Mouse (Mus musculus) hindbrain, embryonic 10.5 days (tissue): ENCODE data around the gene Col4a3. TPM values are rescaled to one million over a fixed set of nuclear protein-coding genes. Genes with fewer than 3 reads are reported as not detected.
A peak's percentile ranks its signal among the peaks of the same experiment; 100 is the strongest.

Source experiments
- DNase-seq: peaks from one replicate; pipeline ENCODE4 v3.0.0-alpha.2; 2017; ENCODE audit warnings: low spot score
- H3K27ac ChIP-seq: fragments of 300-500 bp; sonication (generic); 2 replicates; pipeline ENCODE4 v1.5.1; 2016; ENCODE audit warnings: mild to moderate bottlenecking, moderate library complexity
- H3K27me3 ChIP-seq: fragments of 300-500 bp; sonication (generic); 2 replicates; pipeline ENCODE4 v1.6.1; 2016; ENCODE audit warnings: mild to moderate bottlenecking; ENCODE audit not compliant: poor library complexity, insufficient read depth, severe bottlenecking
- H3K36me3 ChIP-seq: fragments of 300-500 bp; sonication (generic); 2 replicates; pipeline ENCODE4 v1.6.1; 2016; ENCODE audit warnings: mild to moderate bottlenecking, moderate library complexity
- H3K4me1 ChIP-seq: fragments of 300-500 bp; sonication (generic); replicated peaks from 2 replicates; pipeline ENCODE4 v1.6.1; 2016; ENCODE audit warnings: mild to moderate bottlenecking
- H3K4me3 ChIP-seq: fragments of 300-500 bp; sonication (generic); 2 replicates; pipeline ENCODE4 v1.5.1; 2016; ENCODE audit warnings: mild to moderate bottlenecking, moderate library complexity
- H3K9me3 ChIP-seq: fragments of 300-500 bp; sonication (generic); 2 replicates; pipeline ENCODE4 v1.6.1; 2016; ENCODE audit warnings: mild to moderate bottlenecking, moderate library complexity
- WGBS: fragments of 180-500 bp; shearing (Covaris S2); methylation state at CpG from one replicate; pipeline ENCODE4 v1.1.7; 2016; 5-methylcytosine and 5-hydroxymethylcytosine counted together
- polyA plus RNA-seq: library from polyadenylated mRNA; unstranded; fragments of >200 nt; fragmentation: Nextera tagmentation; extraction: Ambion mirVana; gene quantifications from 2 replicates; pipeline ENCODE4 v1.2.1, GENCODE M21; 2016

The Col4a3 gene
- polyA plus RNA-seq, 1 experiment from 2014 or later: 0.18 TPM

DNA sequence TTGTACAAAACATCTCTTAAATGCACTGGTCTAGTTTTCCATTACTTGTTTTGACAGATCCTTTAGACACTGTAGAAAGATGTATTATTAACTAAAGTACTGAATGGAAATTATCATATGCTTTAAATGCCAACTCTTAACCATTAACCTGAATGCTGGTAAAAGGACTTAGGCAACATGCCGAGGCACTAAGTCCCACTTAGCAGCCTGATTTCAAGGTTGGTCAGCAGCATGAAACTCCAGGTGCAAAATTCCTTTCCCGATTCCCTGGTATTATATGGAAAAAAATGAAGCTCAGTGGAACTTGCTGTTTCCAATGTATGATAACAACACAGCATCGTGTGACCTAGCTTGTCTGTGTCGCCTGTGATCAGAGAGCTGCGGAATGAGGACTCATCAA, 31.9 kb downstream of the Col4a3 start:
- H3K4me1 ChIP-seq: no peaks in the 10 kb centered on the region
- H3K36me3 ChIP-seq: no peaks in the 10 kb centered on the region
- no peaks in the 10 kb centered on the region for H3K27me3 ChIP-seq
- no peak for DNase-seq
- whole genome bisulfite sequencing: 90% methylated on average over 5 of the region's 5 CpGs
- no peak overlapping the region for H3K27ac ChIP-seq
- no peaks in the 10 kb centered on the region for H3K9me3 ChIP-seq
- no peak overlapping the region for H3K4me3 ChIP-seq

- Histone ChIP-seq H3K27me3 (no peaks in the 10 kb centered on the region), H3K36me3 (no peaks in the 10 kb centered on the region), H3K9me3 (no peaks in the 10 kb centered on the region), H3K4me3 (no peak overlapping the region), H3K4me1 (no peaks in the 10 kb centered on the region), H3K27ac (no peak overlapping the region)
- 86% methylated on average over 5 of the region's 5 CpGs for WGBS
- no peak for DNase-seq
Observed at GRCm38 (mm10) chr1:82619981-82620380, 33.3 kb downstream of the Col4a3 start.

- H3K4me1 ChIP-seq: no peaks in the 10 kb centered on the region
- 79% methylated on average over 6 of the region's 6 CpGs for WGBS
- H3K27me3 ChIP-seq: no peaks in the 10 kb centered on the region
- H3K27ac ChIP-seq: no peak overlapping the region
- no peaks in the 10 kb centered on the region for H3K9me3 ChIP-seq
- H3K4me3 ChIP-seq: no peak overlapping the region
- no peaks in the 10 kb centered on the region for H3K36me3 ChIP-seq
- no peak for DNase-seq
Observed at GRCm38 (mm10) chr1:82624934-82625333, 38.2 kb downstream of the Col4a3 start.

DNA sequence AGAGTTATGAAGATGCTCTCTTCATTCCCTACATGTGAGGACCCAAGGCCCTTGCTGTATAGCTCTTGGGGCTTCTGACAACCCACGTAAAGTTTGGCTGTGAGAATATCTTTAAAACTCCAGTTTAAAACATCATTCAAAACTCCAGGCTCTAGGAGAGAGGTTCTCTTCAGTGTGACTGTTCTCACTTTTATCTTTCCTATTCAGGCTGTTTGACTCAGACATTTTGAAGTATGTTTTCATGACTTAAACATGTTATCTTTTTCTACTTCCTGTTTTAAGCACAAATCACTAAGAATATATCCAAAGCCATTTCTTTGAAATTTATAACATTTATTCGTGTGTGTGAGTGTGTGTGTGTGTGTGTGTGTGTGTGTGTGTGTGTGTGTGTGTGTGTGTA, 38.8 kb downstream of the Col4a3 start:
- no peak for DNase-seq
- Histone ChIP-seq H3K27ac (no peak overlapping the region), H3K4me1 (no peaks in the 10 kb centered on the region), H3K36me3 (no peaks in the 10 kb centered on the region), H3K27me3 (no peaks in the 10 kb centered on the region), H3K4me3 (no peak overlapping the region), H3K9me3 (no peaks in the 10 kb centered on the region)
- 81% methylated on average over 2 of the region's 2 CpGs for WGBS

DNA sequence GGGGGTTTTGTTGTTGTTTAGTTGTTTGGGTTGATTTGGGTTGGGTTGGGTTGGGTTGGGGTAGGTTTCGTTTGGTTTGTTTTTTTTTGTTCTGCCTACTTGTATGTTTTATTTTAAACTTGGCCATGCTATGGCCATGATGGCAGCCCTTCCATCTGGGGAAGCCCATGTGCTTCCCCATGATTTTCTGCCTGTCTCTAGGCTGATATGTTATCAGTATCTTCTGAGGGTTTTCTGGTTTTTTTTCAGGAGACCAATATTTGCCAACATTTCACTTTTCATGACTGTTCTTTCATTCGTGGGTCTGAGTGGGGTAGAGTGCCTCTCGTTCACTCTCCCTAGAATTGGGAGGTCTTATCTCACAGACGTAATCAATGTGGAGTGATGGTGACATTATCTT, 40.9 kb downstream of the Col4a3 start:
- H3K27ac ChIP-seq: no peak overlapping the region
- WGBS: 86% methylated on average over 4 of the region's 4 CpGs
- no peaks in the 10 kb centered on the region for H3K4me1 ChIP-seq
- H3K36me3 ChIP-seq: no peaks in the 10 kb centered on the region
- no peak overlapping the region for H3K4me3 ChIP-seq
- H3K27me3 ChIP-seq: no peaks in the 10 kb centered on the region
- DNase-seq: no peak
- H3K9me3 ChIP-seq: no peaks in the 10 kb centered on the region

GRCm38 (mm10) chr1:82629495-82629894, 42.8 kb downstream of the Col4a3 start:
- H3K27ac ChIP-seq: no peak overlapping the region
- DNase-seq: no peak
- no peak overlapping the region for H3K4me3 ChIP-seq
- H3K36me3 ChIP-seq: no peaks in the 10 kb centered on the region
- H3K27me3 ChIP-seq: no peaks in the 10 kb centered on the region
- WGBS: 90% methylated on average over 5 of the region's 5 CpGs
- H3K4me1 ChIP-seq: no peaks in the 10 kb centered on the region
- no peaks in the 10 kb centered on the region for H3K9me3 ChIP-seq

GRCm38 (mm10) chr1:82631169-82631792, 44.6 kb downstream of the Col4a3 start:
- no peaks in the 10 kb centered on the region for H3K4me1 ChIP-seq
- H3K9me3 ChIP-seq: no peaks in the 10 kb centered on the region
- no peak for DNase-seq
- no peaks in the 10 kb centered on the region for H3K36me3 ChIP-seq
- H3K27ac ChIP-seq: no peak overlapping the region
- no peaks in the 10 kb centered on the region for H3K27me3 ChIP-seq
- no peak overlapping the region for H3K4me3 ChIP-seq
- 75% methylated on average over 6 of the region's 6 CpGs for WGBS

DNA sequence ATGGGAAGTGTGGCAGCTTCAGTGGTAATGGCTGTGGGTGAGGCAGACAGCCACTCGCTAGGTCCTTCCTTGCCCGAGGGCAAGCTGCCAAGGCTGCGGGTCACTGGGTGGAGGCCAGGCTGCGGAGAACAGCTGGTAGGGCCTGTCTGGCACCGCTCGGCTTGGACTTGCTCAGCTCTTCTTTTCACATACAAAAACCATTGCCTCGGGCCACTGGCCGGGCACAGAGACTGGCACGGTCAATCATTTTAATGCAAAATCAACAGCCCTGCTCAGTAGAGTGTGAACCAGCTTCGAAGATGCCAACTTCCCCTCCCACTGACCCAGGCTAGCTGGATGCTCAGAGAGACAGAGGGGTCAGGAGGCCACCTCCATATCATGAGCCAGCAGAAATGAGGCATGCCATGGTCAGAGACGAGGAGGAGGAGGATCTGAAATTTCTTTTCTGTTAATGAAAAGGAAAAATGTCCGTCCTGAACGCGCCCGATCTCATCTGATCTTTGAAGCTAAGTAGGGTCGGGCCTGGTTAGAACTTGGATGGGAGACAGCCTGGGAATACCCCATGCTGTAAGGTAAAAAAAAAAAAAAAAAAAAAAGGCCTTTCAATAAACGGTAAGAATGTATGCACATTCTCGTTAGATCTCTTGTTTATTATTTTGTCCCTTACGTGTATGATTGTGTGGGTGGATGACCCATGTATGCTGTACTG, 48.0 kb downstream of the Col4a3 start:
- no peaks in the 10 kb centered on the region for H3K27me3 ChIP-seq
- H3K9me3 ChIP-seq: no peaks in the 10 kb centered on the region
- no peak overlapping the region for H3K27ac ChIP-seq
- no peak for DNase-seq
- H3K4me1 ChIP-seq: no peaks in the 10 kb centered on the region
- no peak overlapping the region for H3K4me3 ChIP-seq
- 90% methylated on average over 19 of the region's 19 CpGs for WGBS
- no peaks in the 10 kb centered on the region for H3K36me3 ChIP-seq

- no peaks in the 10 kb centered on the region for H3K9me3 ChIP-seq
- no peaks in the 10 kb centered on the region for H3K4me1 ChIP-seq
- no peak for DNase-seq
- no peaks in the 10 kb centered on the region for H3K27me3 ChIP-seq
- no peak overlapping the region for H3K4me3 ChIP-seq
- H3K36me3 ChIP-seq: no peaks in the 10 kb centered on the region
- H3K27ac ChIP-seq: no peak overlapping the region
- 89% methylated on average over 9 of the region's 9 CpGs for WGBS
Observed at GRCm38 (mm10) chr1:82635254-82635620, 48.5 kb downstream of the Col4a3 start.

- no peak for DNase-seq
- Histone ChIP-seq H3K4me3 (no peak overlapping the region), H3K27me3 (no peaks in the 10 kb centered on the region), H3K9me3 (no peaks in the 10 kb centered on the region), H3K36me3 (no peaks in the 10 kb centered on the region), H3K27ac (no peak overlapping the region), H3K4me1 (no peaks in the 10 kb centered on the region)
- 85% methylated on average over 4 of the region's 4 CpGs for WGBS
Observed at GRCm38 (mm10) chr1:82636321-82636720, 49.6 kb downstream of the Col4a3 start.

DNA sequence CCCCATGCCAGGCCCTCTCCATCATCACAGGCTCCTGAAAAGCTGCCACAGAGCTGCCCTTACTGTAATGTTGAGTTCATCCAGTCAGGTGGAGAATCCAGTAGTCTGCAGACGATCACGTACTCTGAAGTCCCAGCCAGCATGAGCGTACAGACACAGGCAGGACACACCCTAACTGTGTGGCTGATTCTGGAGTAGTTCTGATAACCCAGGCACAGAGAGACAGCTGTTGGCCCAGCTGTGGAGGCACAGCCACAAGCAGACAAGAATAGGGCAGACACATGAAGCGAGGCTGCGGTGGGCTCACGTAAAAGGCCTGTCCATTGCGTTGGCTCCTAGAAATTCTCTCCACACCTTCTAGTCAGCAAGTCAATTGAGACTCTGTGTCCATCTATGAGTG, 50.7 kb downstream of the Col4a3 start:
- Histone ChIP-seq H3K27me3 (no peaks in the 10 kb centered on the region), H3K27ac (no peak overlapping the region), H3K9me3 (no peaks in the 10 kb centered on the region), H3K4me1 (no peaks in the 10 kb centered on the region), H3K36me3 (no peaks in the 10 kb centered on the region), H3K4me3 (no peak overlapping the region)
- WGBS: 93% methylated on average over 7 of the region's 7 CpGs
- no peak for DNase-seq

DNA sequence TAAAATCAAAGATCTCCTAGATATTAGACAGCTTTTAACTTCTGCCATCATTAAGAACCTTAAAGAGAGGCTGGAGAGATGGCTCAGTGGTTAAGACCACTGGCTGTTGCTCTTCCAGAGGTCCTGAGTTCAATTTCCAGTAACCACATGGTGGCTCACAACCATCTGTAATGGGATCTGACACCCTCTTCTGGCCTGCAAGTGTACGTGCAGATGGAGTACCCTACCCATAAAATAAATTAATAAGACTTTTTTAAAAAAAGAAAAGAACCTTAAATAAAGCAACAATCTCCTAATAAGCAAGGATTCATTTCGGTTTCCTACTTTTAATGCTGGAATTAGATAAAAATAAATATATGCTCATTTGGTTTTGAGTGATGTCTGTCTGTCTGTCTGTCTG, 51.7 kb downstream of the Col4a3 start:
- 75% methylated on average over 2 of the region's 2 CpGs for WGBS
- DNase-seq: no peak

GRCm38 (mm10) chr1:82641316-82641987, 54.7 kb downstream of the Col4a3 start:
- no peaks in the 10 kb centered on the region for H3K27me3 ChIP-seq
- DNase-seq: peak; percentile 66
- WGBS: 39% methylated on average over 18 of the region's 18 CpGs
- H3K9me3 ChIP-seq: no peaks in the 10 kb centered on the region
- peak overlapping the region; percentile 40 for H3K4me3 ChIP-seq
- H3K36me3 ChIP-seq: no peaks in the 10 kb centered on the region
- no peaks in the 10 kb centered on the region for H3K4me1 ChIP-seq
- H3K27ac ChIP-seq: no peak overlapping the region

More for the DNA sequence above, 51.7 kb downstream of the Col4a3 start:
- H3K4me3 ChIP-seq: no peak overlapping the region
- no peaks in the 10 kb centered on the region for H3K27me3 ChIP-seq
- H3K36me3 ChIP-seq: no peaks in the 10 kb centered on the region
- no peaks in the 10 kb centered on the region for H3K4me1 ChIP-seq
- H3K27ac ChIP-seq: no peak overlapping the region
- H3K9me3 ChIP-seq: no peaks in the 10 kb centered on the region
